Mouse (Mus musculus) bone marrow macrophage, adult 2 months (primary cell): ENCODE data around the gene Gm10392. TPM values are rescaled to one million over a fixed set of nuclear protein-coding genes. Genes with fewer than 3 reads are reported as not detected.
A peak's percentile ranks its signal among the peaks of the same experiment; 100 is the strongest.

Experiments used
- H3K27ac ChIP-seq: 2 replicates; pipeline ENCODE4 v1.5.1; 2012; ENCODE audit warnings: low read depth, low read length; ENCODE audit not compliant: insufficient read depth
- H3K4me1 ChIP-seq: 2 replicates; pipeline ENCODE4 v1.6.1; 2012; ENCODE audit warnings: low read length; ENCODE audit not compliant: control insufficient read depth, insufficient read depth
- H3K4me3 ChIP-seq: 2 replicates; pipeline ENCODE4 v1.5.1; 2012; ENCODE audit warnings: mild to moderate bottlenecking, low read length, moderate library complexity; ENCODE audit not compliant: insufficient read depth
- CTCF ChIP-seq: IDR thresholded peaks from 2 replicates; pipeline ENCODE4 v1.5.1; 2012; ENCODE audit warnings: low read depth, mild to moderate bottlenecking, low read length, moderate library complexity
- POLR2A ChIP-seq: IDR thresholded peaks from 2 replicates; pipeline ENCODE4 v1.6.1; 2012; ENCODE audit warnings: mild to moderate bottlenecking, low read depth, low read length, borderline replicate concordance
- polyA plus RNA-seq: library from polyadenylated mRNA; stranded (reverse); fragments of >200 nt; gene quantifications from 2 replicates; pipeline ENCODE4 v1.2.4, GENCODE M21; 2012; ENCODE audit not compliant: missing spikeins, insufficient read depth, insufficient read length

Gene Gm10392
- polyA plus RNA-seq, 1 experiment, result 0.32 TPM

GRCm38 (mm10) chr11:77492911-77493332 is 26.1 kb downstream of the Gm10392 start:
- peak overlapping the region; percentile 78 for H3K27ac ChIP-seq
- peaks cover 48% of the 10 kb centered on the region for H3K4me1 ChIP-seq
- TF ChIP-seq CTCF (no peak), POLR2A (no peak)
- peak overlapping the region; percentile 92 for H3K4me3 ChIP-seq

- H3K4me3 ChIP-seq, result peak overlapping the region; percentile 92
- TF ChIP-seq CTCF, result no peak
- no peak for TF ChIP-seq POLR2A
- H3K27ac ChIP-seq, result peak overlapping the region; percentile 78
- peaks cover 48% of the 10 kb centered on the region for H3K4me1 ChIP-seq
These were observed 26.6 kb downstream of the Gm10392 start for GRCm38 (mm10) chr11:77492311-77492871.

GRCm38 (mm10) chr11:77491502-77492291 is 27.3 kb downstream of the Gm10392 start:
- TF ChIP-seq POLR2A (no peak), CTCF (no peak)
- Histone ChIP-seq H3K4me3 (peak overlapping the region; percentile 92), H3K4me1 (peaks cover 48% of the 10 kb centered on the region), H3K27ac (peak overlapping the region; percentile 78)

- Histone ChIP-seq H3K4me3 (peak overlapping the region; percentile 92), H3K4me1 (peaks cover 51% of the 10 kb centered on the region), H3K27ac (peak overlapping the region; percentile 78)
- peak; percentile 95 for TF ChIP-seq CTCF
- no peak for TF ChIP-seq POLR2A
These were observed 27.9 kb downstream of the Gm10392 start for GRCm38 (mm10) chr11:77491123-77491501.

- peaks cover 51% of the 10 kb centered on the region for H3K4me1 ChIP-seq
- TF ChIP-seq CTCF, result no peak
- TF ChIP-seq POLR2A, result no peak
- peak overlapping the region; percentile 88; the same call in 1 of the 2 replicates for H3K4me3 ChIP-seq
- peak overlapping the region; percentile 20 for H3K27ac ChIP-seq
These were observed 28.5 kb downstream of the Gm10392 start for GRCm38 (mm10) chr11:77490451-77490850.

GRCm38 (mm10) chr11:77489591-77490235 is 29.3 kb downstream of the Gm10392 start, which contains the start of gene Ankrd13b:
TSS of gene Ankrd13b (minus strand) at chr11:77489678.
- 0 out of 2 replicates have a peak within 1 kb of the TSS, but pooled peaks have one; percentile 12 for H3K27ac ChIP-seq
- H3K4me1 ChIP-seq, result peaks cover 50% of the 10 kb centered on the region
- H3K4me3 ChIP-seq, result peak within 1 kb of the TSS; percentile 88
- no peak for TF ChIP-seq CTCF

- Histone ChIP-seq H3K27ac (0 out of 2 replicates have a peak overlapping the region, but pooled peaks have one; percentile 12), H3K4me1 (peaks cover 53% of the 10 kb centered on the region), H3K4me3 (peak overlapping the region; percentile 88)
- TF ChIP-seq POLR2A, result no peak
- TF ChIP-seq CTCF, result no peak
These were observed 30.0 kb downstream of the Gm10392 start for GRCm38 (mm10) chr11:77488771-77489581.

- TF ChIP-seq POLR2A (no peak), CTCF (no peak)
- Histone ChIP-seq H3K4me3 (no peak overlapping the region), H3K4me1 (peaks cover 72% of the 10 kb centered on the region), H3K27ac (no peak overlapping the region)
These were observed 32.2 kb downstream of the Gm10392 start for GRCm38 (mm10) chr11:77486798-77487197.

- peaks cover 67% of the 10 kb centered on the region for H3K4me1 ChIP-seq
- H3K27ac ChIP-seq, result no peak overlapping the region
- TF ChIP-seq POLR2A (no peak), CTCF (no peak)
- H3K4me3 ChIP-seq, result no peak overlapping the region
These were observed 33.8 kb downstream of the Gm10392 start for GRCm38 (mm10) chr11:77485229-77485628.
